Mouse (Mus musculus) ES-E14 (cell line): Measurements from ENCODE around the gene Vapa. TPM values are rescaled to one million over a fixed set of nuclear protein-coding genes. Genes with fewer than 3 reads are reported as not detected.

Experiments used
- DNase-seq: peaks from one replicate; pipeline ENCODE4 v3.0.0-alpha.2; 2013; ENCODE audit warnings: low read depth, low spot score
- H3K27ac ChIP-seq: 2 replicates; pipeline ENCODE4 v1.5.1; 2012; ENCODE audit warnings: low read depth, mild to moderate bottlenecking, low read length, moderate library complexity, mixed read lengths; ENCODE audit not compliant: poor library complexity, insufficient read depth, severe bottlenecking
- H3K36me3 ChIP-seq: 2 replicates; pipeline ENCODE4 v1.6.1; 2012; ENCODE audit warnings: mild to moderate bottlenecking, low read length, moderate library complexity, mixed read lengths; ENCODE audit not compliant: control insufficient read depth, poor library complexity, insufficient read depth, severe bottlenecking
- H3K4me1 ChIP-seq, 2 experiments: fragments of 150-350 bp in 1 of 2; sonication (generic) in 1 of 2; 2 replicates each; pipeline ENCODE4 v1.6.1; 2012; ENCODE audit warnings: low read length in 2 of 2, mild to moderate bottlenecking in 1 of 2, mixed read lengths in 1 of 2; ENCODE audit not compliant: control insufficient read depth in 2 of 2, insufficient read depth in 2 of 2, poor library complexity in 1 of 2
- H3K4me3 ChIP-seq, 2 experiments: fragments of 150-350 bp in 1 of 2; sonication (generic) in 1 of 2; 2 replicates each; pipeline ENCODE4 v1.5.1; 2012; ENCODE audit warnings: low read length in 2 of 2, low read depth in 1 of 2, mild to moderate bottlenecking in 1 of 2, mixed read lengths in 1 of 2; ENCODE audit not compliant: insufficient read depth in 1 of 2, poor library complexity in 1 of 2, severe bottlenecking in 1 of 2
- H3K9ac ChIP-seq: 2 replicates; pipeline ENCODE4 v1.6.1; 2012; ENCODE audit warnings: low read depth, mild to moderate bottlenecking, low read length, mixed read lengths; ENCODE audit not compliant: poor library complexity, insufficient read depth, severe bottlenecking
- H3K9me3 ChIP-seq: fragments of 150-350 bp; sonication (generic); 2 replicates; pipeline ENCODE4 v1.6.1; 2012; ENCODE audit warnings: low read depth, mild to moderate bottlenecking, low read length; ENCODE audit not compliant: control insufficient read depth, insufficient read depth
- CHD2 ChIP-seq: IDR thresholded peaks from 2 replicates; pipeline ENCODE4 v1.6.1; 2014; ENCODE audit warnings: mild to moderate bottlenecking, low read depth, low read length, inconsistent platforms
- HCFC1 ChIP-seq: IDR thresholded peaks from 2 replicates; pipeline ENCODE4 v1.6.1; 2012; ENCODE audit warnings: low read length, inconsistent platforms, borderline replicate concordance; ENCODE audit not compliant: insufficient read depth
- MAFK ChIP-seq: IDR thresholded peaks from 2 replicates; pipeline ENCODE4 v1.6.1; 2014; ENCODE audit warnings: mild to moderate bottlenecking, low read depth, low read length, inconsistent platforms; ENCODE audit not compliant: insufficient read depth
- ZC3H11A ChIP-seq: IDR thresholded peaks from 2 replicates; pipeline ENCODE4 v1.6.1; 2012; ENCODE audit warnings: low read depth, mild to moderate bottlenecking, inconsistent platforms, low read length, borderline replicate concordance
- ZNF384 ChIP-seq: IDR thresholded peaks from 2 replicates; pipeline ENCODE4 v1.6.1; 2012; ENCODE audit warnings: low read depth, low read length, inconsistent platforms
- in situ Hi-C, 2 experiments: fragments of 600-800 bp; cut with MboI; formaldehyde crosslinking; loops; one replicate each; pipeline ENCODE4 v1.15.1; 2025; ENCODE audit warnings: low sequenced_read_pairs in 2 of 2, inconsistent platforms in 1 of 2; ENCODE audit not compliant: unreplicated experiment in 2 of 2
- total RNA-seq: library from RNA; depleted of rRNA; stranded (reverse); fragments of 300-350 nt; gene quantifications from 2 replicates; pipeline ENCODE4 v1.2.3, GENCODE M21; 2012

The Vapa gene
- total RNA-seq, 1 experiment = 78.0 TPM

DNA sequence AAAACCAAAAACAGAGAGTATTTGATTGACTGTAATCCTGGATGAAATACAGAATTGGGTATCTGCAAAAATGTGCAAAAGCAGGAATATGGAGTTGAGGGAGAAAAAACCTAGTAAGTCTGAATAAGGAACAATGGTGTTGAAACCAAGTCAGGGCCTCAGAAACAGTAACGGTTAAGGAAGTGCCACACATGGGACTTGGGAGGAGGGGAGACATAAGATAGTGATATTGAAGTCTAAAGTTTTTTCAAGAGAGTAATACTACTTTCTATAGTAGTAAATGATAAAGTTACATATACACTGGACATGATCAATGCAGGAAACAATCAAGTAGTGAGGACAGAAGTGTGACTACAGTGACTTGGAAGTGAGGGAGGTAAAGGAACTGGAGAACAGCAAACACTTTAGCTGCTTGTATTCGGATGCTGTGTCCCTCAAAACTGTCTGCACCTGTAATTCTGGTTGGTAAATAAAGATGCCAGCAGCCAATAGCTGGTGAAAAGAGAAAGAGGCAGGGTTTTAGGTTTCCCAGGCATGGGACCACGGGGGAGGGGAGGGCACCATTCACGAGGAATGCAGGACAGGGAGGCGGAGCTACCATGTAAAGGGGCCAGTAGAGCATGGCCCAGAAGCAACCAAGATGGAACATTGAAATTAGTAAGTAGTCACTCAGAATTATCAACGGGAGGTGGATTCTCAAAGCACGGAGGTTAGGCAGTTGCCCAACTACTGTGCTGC lies 5.6 kb downstream of the Vapa start:
- no peak for DNase-seq
- H3K9me3 ChIP-seq = no peaks in the 10 kb centered on the region
- H3K36me3 ChIP-seq = peaks cover 4% of the 10 kb centered on the region
- peaks cover 13 to 14% of the 10 kb centered on the region in 2 experiments for H3K4me1 ChIP-seq
- TF ChIP-seq ZC3H11A = no peak
- no peak for TF ChIP-seq HCFC1
- TF ChIP-seq MAFK = no peak
- TF ChIP-seq CHD2 = no peak
- no peak for TF ChIP-seq ZNF384
- no peak overlapping the region for H3K9ac ChIP-seq
- H3K27ac ChIP-seq = no peak overlapping the region
- in situ Hi-C loops = no loop called here
- no peak overlapping the region; a peak in 1 of 4 replicates for H3K4me3 ChIP-seq

DNA sequence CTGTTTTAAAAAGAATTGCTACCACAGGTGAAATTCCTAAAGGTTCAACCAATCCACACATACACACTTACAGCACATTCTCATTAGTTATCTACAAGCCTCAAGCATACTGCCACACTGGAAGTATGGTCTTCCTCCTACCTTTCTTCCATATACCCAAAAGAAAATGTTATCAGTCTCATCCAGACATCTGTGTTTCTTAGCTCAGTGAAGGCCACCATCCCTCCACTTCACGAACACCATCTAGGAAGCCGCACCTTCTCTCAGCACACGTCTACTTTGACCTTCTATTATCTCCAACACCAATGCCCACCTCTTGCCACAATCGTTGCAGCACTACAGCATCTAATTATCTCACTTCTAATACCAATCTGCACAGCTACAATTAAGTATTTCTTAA lies 7.3 kb downstream of the Vapa start:
- Histone ChIP-seq H3K27ac (no peak overlapping the region), H3K4me1 (peaks cover 12 to 13% of the 10 kb centered on the region in 2 experiments), H3K9ac (no peak overlapping the region), H3K36me3 (peaks cover 4% of the 10 kb centered on the region), H3K4me3 (no peak overlapping the region), H3K9me3 (no peaks in the 10 kb centered on the region)
- in situ Hi-C loops = no loop called here
- no peak for DNase-seq
- TF ChIP-seq ZC3H11A = no peak
- TF ChIP-seq ZNF384 = no peak
- TF ChIP-seq HCFC1 = no peak
- TF ChIP-seq CHD2 = no peak
- TF ChIP-seq MAFK = no peak

DNA sequence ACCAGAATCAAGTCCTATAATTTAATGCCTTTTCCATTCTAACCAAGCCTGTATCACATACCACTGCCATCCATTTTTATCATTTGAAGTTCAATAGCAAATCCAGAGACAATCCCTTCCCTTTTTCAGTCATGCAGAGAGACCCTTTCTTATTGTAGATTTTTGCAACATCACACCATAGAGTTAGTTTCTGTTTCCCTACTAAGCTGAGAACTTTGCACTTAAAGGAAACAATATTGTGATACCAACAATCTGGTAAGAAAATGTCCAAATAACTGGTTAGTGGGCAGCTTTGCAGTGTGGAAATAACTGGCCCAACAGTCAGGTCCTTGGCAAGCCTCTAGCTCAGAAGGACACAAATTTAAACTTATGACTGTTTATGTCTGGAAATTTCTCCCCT lies 8.5 kb downstream of the Vapa start:
- no peak overlapping the region for H3K9ac ChIP-seq
- no peak overlapping the region for H3K4me3 ChIP-seq
- H3K4me1 ChIP-seq = peaks cover 12 to 13% of the 10 kb centered on the region in 2 experiments
- no peak overlapping the region for H3K27ac ChIP-seq
- TF ChIP-seq HCFC1 (no peak), ZNF384 (no peak), ZC3H11A (no peak), CHD2 (no peak), MAFK (no peak)
- no peak for DNase-seq
- H3K9me3 ChIP-seq = no peaks in the 10 kb centered on the region
- H3K36me3 ChIP-seq = peaks cover 4% of the 10 kb centered on the region
- in situ Hi-C loops = no loop called here

DNA sequence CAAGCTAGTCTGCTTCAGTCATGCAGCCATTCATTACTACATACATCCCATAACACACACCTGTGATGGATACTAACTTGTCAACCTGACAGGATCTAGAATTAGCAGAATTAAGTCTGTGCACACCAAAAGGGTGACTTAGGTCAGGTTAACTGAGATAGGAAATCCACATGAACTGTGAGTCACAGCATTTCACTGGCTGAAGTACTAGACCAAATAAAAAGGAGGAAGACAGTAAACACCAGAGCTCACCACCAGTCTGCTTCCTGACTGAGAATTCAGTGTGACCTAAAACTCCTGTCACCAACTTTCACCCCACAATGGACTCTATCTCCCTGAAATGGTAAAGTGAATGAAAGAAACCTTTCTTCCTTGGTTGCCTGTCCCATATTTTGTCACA lies 9.0 kb downstream of the Vapa start:
- H3K36me3 ChIP-seq = peaks cover under 1% of the 10 kb centered on the region
- no peaks in the 10 kb centered on the region for H3K9me3 ChIP-seq
- no peak overlapping the region for H3K27ac ChIP-seq
- TF ChIP-seq ZNF384 (no peak), MAFK (no peak)
- H3K9ac ChIP-seq = no peak overlapping the region
- H3K4me3 ChIP-seq = no peak overlapping the region
- no peak for DNase-seq
- H3K4me1 ChIP-seq = peaks cover 10 to 12% of the 10 kb centered on the region in 2 experiments
- in situ Hi-C loops = no loop called here

DNA sequence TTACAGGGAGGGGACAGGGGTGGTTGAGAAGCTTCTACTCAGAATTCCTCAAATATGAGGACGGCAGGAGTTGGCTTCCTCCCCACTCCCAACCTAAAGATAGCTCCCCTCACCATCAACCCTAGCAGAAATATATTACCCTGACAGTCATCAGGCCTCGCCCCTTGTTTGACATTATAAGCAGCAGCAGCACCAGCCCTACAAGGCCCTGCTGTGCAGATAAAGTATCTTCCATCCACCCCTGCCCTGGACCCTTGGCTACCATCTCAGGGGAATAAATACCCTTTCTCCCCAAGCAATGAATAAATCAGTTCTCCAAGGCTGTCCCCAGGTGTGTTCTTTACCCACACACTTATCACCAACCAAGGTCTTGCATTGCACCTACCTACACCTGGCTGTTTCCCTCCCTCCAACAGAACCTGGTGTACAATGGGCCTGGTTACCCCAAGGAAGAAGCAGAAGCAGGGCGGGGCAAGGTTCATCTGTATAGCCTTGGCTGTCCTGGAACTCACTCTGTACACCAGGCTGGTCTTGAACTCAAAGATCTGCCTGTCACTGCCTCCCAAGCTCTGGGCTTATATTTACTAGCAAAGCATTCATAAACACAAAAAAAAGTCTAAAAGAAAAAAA lies 15.4 kb downstream of the Vapa start:
- Histone ChIP-seq H3K36me3 (peaks cover under 1% of the 10 kb centered on the region; the same call in 1 of the 2 replicates), H3K4me3 (no peak overlapping the region), H3K4me1 (no peaks in the 10 kb centered on the region; a peak in 1 of 4 replicates), H3K9me3 (no peaks in the 10 kb centered on the region), H3K9ac (no peak overlapping the region), H3K27ac (no peak overlapping the region)
- DNase-seq = no peak
- in situ Hi-C loops = no loop called here
- no peak for TF ChIP-seq ZC3H11A
